Mouse (Mus musculus) intestine, postnatal 0 days (tissue): Measurements from ENCODE around the gene Smox. TPM values are rescaled to one million over a fixed set of nuclear protein-coding genes. Genes with fewer than 3 reads are reported as not detected.

Source experiments
- ATAC-seq: fragments of 200-750 bp; cut with Nextera tagmentation; 2 replicates; pipeline ENCODE4 v1.8.0; 2017; ENCODE audit warnings: mild to moderate bottlenecking, moderate TSS enrichment, moderate library complexity
- H3K27ac ChIP-seq: fragments of 300-500 bp; sonication (generic); 2 replicates; pipeline ENCODE4 v1.5.1; 2014; ENCODE audit warnings: mild to moderate bottlenecking, low read depth, low read length, moderate library complexity
- H3K27me3 ChIP-seq: fragments of 300-500 bp; sonication (generic); replicated peaks from 2 replicates; pipeline ENCODE4 v1.6.1; 2014; ENCODE audit warnings: low read length, mixed read lengths; ENCODE audit not compliant: control insufficient read depth, insufficient read depth
- H3K36me3 ChIP-seq: fragments of 300-500 bp; sonication (generic); 2 replicates; pipeline ENCODE4 v1.6.1; 2014; ENCODE audit warnings: mild to moderate bottlenecking, moderate library complexity; ENCODE audit not compliant: control insufficient read depth, insufficient read depth
- H3K4me1 ChIP-seq: fragments of 300-500 bp; sonication (generic); replicated peaks from 2 replicates; pipeline ENCODE4 v1.6.1; 2014; ENCODE audit warnings: antibody characterized with exemption, low read length, mixed read lengths; ENCODE audit not compliant: control insufficient read depth, insufficient read depth
- H3K4me2 ChIP-seq: fragments of 300-500 bp; sonication (generic); replicated peaks from 2 replicates; pipeline ENCODE4 v1.6.1; 2014; ENCODE audit warnings: low read depth, mild to moderate bottlenecking, moderate library complexity
- H3K4me3 ChIP-seq: fragments of 300-500 bp; sonication (generic); 2 replicates; pipeline ENCODE4 v1.5.1; 2014; ENCODE audit warnings: low read depth, low read length
- H3K9ac ChIP-seq: fragments of 300-500 bp; sonication (generic); 2 replicates; pipeline ENCODE4 v1.6.1; 2014; ENCODE audit warnings: mild to moderate bottlenecking, low read depth, low read length
- H3K9me3 ChIP-seq: fragments of 300-500 bp; sonication (generic); 2 replicates; pipeline ENCODE4 v1.6.1; 2016; ENCODE audit warnings: mixed run types; ENCODE audit not compliant: control insufficient read depth
- CTCF ChIP-seq: sonication (generic); IDR thresholded peaks from 2 replicates; pipeline ENCODE4 v1.5.1; 2016; ENCODE audit warnings: low read depth, mild to moderate bottlenecking, control low read depth, antibody characterized with exemption, moderate library complexity
- WGBS: fragments of 180-500 bp; shearing (Covaris S2); extraction: QIAGEN DNeasy Blood & Tissue Kit; methylation state at CpG from one replicate; pipeline ENCODE4 v1.1.7; 2014; 5-methylcytosine and 5-hydroxymethylcytosine counted together
- polyA plus RNA-seq: library from polyadenylated mRNA; unstranded; fragments of >200 nt; fragmentation: Nextera tagmentation; extraction: Ambion mirVana; gene quantifications from 2 replicates; pipeline ENCODE4 v1.2.1, GENCODE M21; 2015

Smox gene
- polyA plus RNA-seq, 1 experiment from 2014 or later: 19.9 TPM

- H3K4me3 ChIP-seq: no peak overlapping the region
- no peak for ATAC-seq
- H3K27ac ChIP-seq: no peak overlapping the region
- H3K9me3 ChIP-seq: no peaks in the 10 kb centered on the region
- TF ChIP-seq CTCF: no peak
- H3K4me2 ChIP-seq: no peak overlapping the region
- no peak overlapping the region for H3K9ac ChIP-seq
- H3K4me1 ChIP-seq: peaks cover 5% of the 10 kb centered on the region
- no peaks in the 10 kb centered on the region for H3K36me3 ChIP-seq
- 68% methylated on average over 2 of the region's 2 CpGs for WGBS
- H3K27me3 ChIP-seq: peaks cover 34% of the 10 kb centered on the region
Measured at GRCm38 (mm10) chr2:131550906-131551305, 59.6 kb downstream of the Smox start.

- Histone ChIP-seq H3K9ac (no peak overlapping the region), H3K27ac (no peak overlapping the region), H3K4me2 (no peak overlapping the region), H3K4me1 (no peaks in the 10 kb centered on the region), H3K36me3 (no peaks in the 10 kb centered on the region), H3K4me3 (no peak overlapping the region), H3K9me3 (no peaks in the 10 kb centered on the region), H3K27me3 (peaks cover 25% of the 10 kb centered on the region)
- TF ChIP-seq CTCF: no peak
- WGBS: 54% methylated on average over 7 of the region's 7 CpGs
- no peak for ATAC-seq
Measured at GRCm38 (mm10) chr2:131551701-131552620, 60.7 kb downstream of the Smox start.

GRCm38 (mm10) chr2:131552736-131553400 lies 61.6 kb downstream of the Smox start:
- no peaks in the 10 kb centered on the region for H3K36me3 ChIP-seq
- H3K27ac ChIP-seq: no peak overlapping the region
- no peak overlapping the region for H3K4me2 ChIP-seq
- H3K9ac ChIP-seq: no peak overlapping the region
- ATAC-seq: no peak
- H3K27me3 ChIP-seq: peaks cover 20% of the 10 kb centered on the region; the same call in 1 of the 2 replicates
- 20% methylated on average over 9 of the region's 9 CpGs for WGBS
- TF ChIP-seq CTCF: no peak
- no peak overlapping the region for H3K4me3 ChIP-seq
- no peaks in the 10 kb centered on the region for H3K4me1 ChIP-seq
- H3K9me3 ChIP-seq: no peaks in the 10 kb centered on the region

- 88% methylated on average over 2 of the region's 2 CpGs for WGBS
- peaks cover 44% of the 10 kb centered on the region for H3K27me3 ChIP-seq
Measured at GRCm38 (mm10) chr2:131557896-131558295, 66.6 kb downstream of the Smox start.

GRCm38 (mm10) chr2:131560205-131560919 lies 69.1 kb downstream of the Smox start:
- no peak for ATAC-seq
- no peak overlapping the region for H3K9ac ChIP-seq
- H3K4me3 ChIP-seq: no peak overlapping the region
- no peak for TF ChIP-seq CTCF
- H3K36me3 ChIP-seq: no peaks in the 10 kb centered on the region
- WGBS: 43% methylated on average over 2 of the region's 2 CpGs
- no peak overlapping the region for H3K27ac ChIP-seq
- no peak overlapping the region for H3K4me2 ChIP-seq
- no peaks in the 10 kb centered on the region for H3K9me3 ChIP-seq
- H3K4me1 ChIP-seq: no peaks in the 10 kb centered on the region
- H3K27me3 ChIP-seq: peaks cover 54% of the 10 kb centered on the region

More at GRCm38 (mm10) chr2:131557896-131558295, 66.6 kb downstream of the Smox start:
- H3K4me1 ChIP-seq: no peaks in the 10 kb centered on the region
- H3K36me3 ChIP-seq: no peaks in the 10 kb centered on the region
- H3K9ac ChIP-seq: no peak overlapping the region
- no peak overlapping the region for H3K4me3 ChIP-seq
- ATAC-seq: no peak
- no peaks in the 10 kb centered on the region for H3K9me3 ChIP-seq
- H3K27ac ChIP-seq: no peak overlapping the region
- TF ChIP-seq CTCF: no peak
- H3K4me2 ChIP-seq: no peak overlapping the region
